Mouse (Mus musculus) heart, adult 2 months (tissue): ENCODE measurements around the gene Atg4a.
A peak's percentile ranks its signal among the peaks of the same experiment; 100 is the strongest.

ENCODE experiments used
- CTCF ChIP-seq: fragments of 200-600 bp; IDR thresholded peaks from 2 replicates; pipeline ENCODE4 v1.8.1; 2022; ENCODE audit warnings: antibody characterized with exemption, mild to moderate bottlenecking, moderate library complexity
- POLR2A ChIP-seq: fragments of 200-500 bp; IDR thresholded peaks from 2 replicates; pipeline ENCODE4 v1.6.1; 2011; ENCODE audit warnings: mild to moderate bottlenecking, low read depth, low read length, control low read depth; ENCODE audit not compliant: insufficient read depth

GRCm38 (mm10) chrX:140932066-140932465 is 24.6 kb upstream of the Atg4a start:
- TF ChIP-seq CTCF (peak; percentile 53), POLR2A (no peak)
